Mouse (Mus musculus) kidney, adult 9 months (tissue): ENCODE measurements around the gene Zfp607b.
A peak's percentile ranks its signal among the peaks of the same experiment; 100 is the strongest.

Experiments used
- DNase-seq: peaks from one replicate; pipeline ENCODE4 v3.0.0; 2022

Zfp607b gene

GRCm38 (mm10) chr7:27688815-27689612, at the start of gene Zfp607b:
Zfp607b (plus strand) TSS chr7:27689340.
- peak; percentile 98 for DNase-seq

DNA sequence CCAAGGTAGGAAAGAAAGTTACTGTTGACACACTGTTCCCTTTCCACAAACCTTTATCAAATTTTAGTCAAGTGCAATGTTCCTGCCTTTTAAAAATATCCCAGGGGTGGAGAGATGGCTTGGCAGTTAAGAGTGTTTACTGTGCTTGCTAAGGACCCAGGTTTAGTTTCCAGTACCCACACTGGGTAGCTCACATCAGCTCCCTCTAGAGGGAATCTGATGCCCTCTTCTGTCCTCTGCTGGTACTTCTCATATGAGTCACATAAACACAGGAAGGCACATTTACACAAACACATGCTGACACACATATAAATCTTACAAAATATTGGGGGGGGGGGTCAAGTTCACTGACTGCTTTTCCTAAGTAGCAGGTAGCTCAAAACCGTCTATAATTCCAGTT, 44.7 kb upstream of the Zfp607b start:
- no peak for DNase-seq

GRCm38 (mm10) chr7:27646516-27646915, 42.6 kb upstream of the Zfp607b start:
- no peak for DNase-seq

- DNase-seq: no peak
Observed at GRCm38 (mm10) chr7:27647281-27648002, 41.7 kb upstream of the Zfp607b start.

GRCm38 (mm10) chr7:27649723-27650122, 39.4 kb upstream of the Zfp607b start:
- DNase-seq: no peak

GRCm38 (mm10) chr7:27650949-27651348, 38.2 kb upstream of the Zfp607b start:
- peak; percentile 81 for DNase-seq

- DNase-seq: no peak
Observed at GRCm38 (mm10) chr7:27653681-27654437, 35.3 kb upstream of the Zfp607b start, which contains the start of gene Ttc9b. Ttc9b (plus strand) TSS chr7:27653915.

- peak; percentile 47 for DNase-seq
Observed at GRCm38 (mm10) chr7:27654607-27655276, 34.4 kb upstream of the Zfp607b start.

GRCm38 (mm10) chr7:27655545-27655944, 33.6 kb upstream of the Zfp607b start:
- DNase-seq: no peak

DNA sequence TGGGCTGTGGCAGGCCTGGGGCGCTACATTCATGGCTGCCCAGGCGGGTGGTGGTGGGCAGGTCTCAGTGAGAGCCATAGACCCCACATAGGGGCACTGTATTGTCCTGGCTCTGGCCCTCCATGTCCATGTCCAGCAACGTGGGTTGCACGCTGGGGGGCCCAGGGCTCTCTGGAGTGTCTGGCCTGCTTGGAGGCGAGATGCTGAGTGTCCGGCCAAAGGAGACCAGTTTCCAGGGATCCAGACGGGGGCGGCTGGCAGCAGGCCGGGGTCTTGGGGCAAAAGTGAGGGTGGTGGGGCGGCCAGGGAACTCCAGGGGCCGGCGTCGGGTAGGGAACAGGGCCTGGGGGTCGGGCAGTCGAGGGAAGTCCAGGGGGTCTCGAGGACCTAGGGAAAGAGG, 32.5 kb upstream of the Zfp607b start:
- DNase-seq: no peak

DNA sequence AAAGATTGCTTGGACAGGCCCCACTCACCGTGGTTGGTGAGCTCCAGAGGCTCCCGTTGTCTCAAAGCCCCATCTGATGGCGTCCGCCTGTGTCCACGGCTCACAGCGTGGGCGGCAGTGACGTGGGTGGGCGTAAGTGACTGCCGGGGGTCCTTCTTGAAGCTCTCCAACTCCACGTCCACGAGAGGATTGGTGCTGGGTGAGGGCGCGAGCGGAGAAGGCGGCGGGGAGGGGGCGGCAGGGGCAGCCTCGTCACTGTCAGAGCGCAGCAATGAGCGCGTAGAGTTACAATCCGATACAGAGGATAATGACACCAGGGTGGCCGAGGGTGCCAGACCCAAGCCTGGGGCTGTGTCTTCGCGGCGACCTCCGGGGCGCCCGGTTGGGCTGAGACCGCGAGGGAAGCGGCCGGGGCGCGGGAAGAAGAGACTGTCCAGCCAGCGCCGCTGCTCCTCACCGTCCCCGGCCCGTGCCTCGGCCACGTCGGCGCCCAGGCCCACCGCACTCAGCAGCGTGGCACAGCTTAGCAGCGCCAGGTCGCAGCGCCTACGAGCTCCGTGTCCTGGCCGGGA, 31.2 kb upstream of the Zfp607b start:
- no peak for DNase-seq

DNA sequence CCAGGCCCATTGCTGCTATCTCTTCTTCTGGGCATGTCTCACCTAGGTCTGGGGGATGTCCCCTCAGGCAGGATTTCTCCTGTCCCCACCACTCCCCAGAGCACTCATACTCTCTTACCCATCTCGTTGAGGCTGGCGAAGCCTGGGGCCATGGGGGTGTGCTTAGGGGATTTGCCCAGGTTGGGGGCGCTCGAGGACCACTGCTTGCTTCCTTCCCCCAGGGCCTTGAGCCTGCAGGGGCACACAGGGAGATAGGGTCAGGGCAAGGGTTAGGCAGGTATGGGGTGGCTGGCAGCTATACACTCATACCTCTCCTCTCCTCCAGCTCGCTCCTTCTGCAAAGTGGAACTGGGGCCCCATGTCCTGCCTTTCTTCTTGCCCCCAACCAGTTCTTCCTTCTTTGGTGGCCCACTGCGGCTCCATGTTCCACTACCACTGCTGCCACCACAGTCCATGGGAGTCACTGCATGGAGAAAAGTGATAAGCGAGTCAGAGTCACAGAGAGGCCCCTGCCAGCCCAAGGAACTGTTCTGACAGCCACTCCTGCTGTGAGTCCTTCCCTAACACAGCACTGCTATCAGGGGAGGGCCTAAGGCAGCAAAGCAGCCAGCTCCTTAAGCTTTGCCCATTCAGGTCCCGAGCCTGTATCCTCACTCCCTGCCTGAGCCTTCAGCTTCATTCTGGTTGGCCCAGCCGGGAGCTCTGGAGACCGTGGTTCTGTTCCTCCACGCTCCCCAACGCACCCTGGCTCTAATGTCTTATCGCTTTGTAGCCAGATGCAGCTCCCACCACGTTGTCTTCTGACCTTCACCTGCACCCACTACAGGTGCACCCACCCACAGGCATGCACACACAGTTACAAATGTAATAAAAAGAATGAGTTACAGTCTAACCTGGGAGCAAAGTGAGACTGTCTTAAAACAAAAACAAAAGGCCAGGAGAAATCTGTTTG, 30.2 kb upstream of the Zfp607b start:
- no peak for DNase-seq

GRCm38 (mm10) chr7:27662038-27662437, 27.1 kb upstream of the Zfp607b start:
- no peak for DNase-seq

DNA sequence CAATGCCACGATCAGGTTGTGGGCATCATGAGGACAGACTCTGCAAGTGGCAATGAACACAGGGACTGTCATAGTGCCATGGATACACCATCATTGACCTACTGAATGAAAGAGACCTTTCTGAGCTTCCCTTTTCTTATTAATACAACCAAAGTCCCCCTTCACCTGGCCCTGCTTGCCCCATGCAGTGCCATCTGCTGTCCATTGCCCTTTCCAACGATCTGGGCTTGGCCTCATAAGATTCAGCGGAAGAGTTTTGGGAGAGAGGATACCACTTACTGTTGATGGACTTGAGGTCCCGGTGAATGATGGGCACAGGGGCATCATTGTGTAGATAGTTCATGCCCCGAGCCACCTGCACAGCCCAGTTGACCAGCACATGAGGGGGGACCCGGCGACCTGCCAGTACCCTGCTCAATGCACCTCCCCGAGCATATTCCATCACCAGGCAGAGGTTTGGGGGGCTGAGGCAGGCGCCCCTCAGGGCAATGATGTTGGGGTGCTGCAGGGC, 16.0 kb upstream of the Zfp607b start:
- no peak for DNase-seq

GRCm38 (mm10) chr7:27673575-27674131, 15.5 kb upstream of the Zfp607b start:
- no peak for DNase-seq

- no peak for DNase-seq
Observed at GRCm38 (mm10) chr7:27674195-27674521, 15.0 kb upstream of the Zfp607b start.

DNA sequence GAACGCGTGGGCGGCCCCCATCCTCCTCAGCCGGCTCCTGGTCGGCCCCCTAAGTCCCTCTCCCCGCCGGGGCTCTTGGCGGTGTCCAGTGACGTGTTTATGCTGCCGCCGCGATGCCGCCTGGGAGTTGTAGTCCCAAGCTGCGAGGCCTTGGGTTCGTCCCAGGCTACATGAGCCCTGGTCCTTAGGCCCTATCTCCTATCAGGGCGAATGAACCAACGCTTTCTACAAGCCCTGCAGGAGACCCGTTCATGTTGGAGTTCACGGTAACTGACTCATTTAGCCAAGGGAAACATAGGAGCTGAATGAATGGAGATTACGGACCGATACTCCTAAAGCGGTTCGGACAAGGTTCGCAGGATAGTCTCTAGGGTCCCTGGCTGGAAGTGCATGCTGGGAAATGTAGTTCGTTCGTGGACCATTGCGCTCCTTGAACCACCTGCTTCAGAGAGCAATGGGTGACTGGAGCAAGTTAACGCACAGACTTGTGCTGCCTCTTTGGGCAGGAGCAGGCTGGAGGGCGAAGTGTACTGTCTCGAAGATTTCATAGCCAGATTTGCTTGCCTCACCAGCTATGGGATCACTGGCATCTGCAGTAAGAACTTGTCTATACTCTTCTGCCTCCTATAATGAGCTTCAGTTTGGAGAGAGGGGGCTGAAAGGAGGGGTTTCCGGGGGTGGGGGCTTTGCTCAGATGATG, 14.5 kb upstream of the Zfp607b start, which contains the start of gene Map3k10:
Map3k10 (minus strand) TSS at position 77 of the 700 bp plus-strand sequence.
- DNase-seq: peak; percentile 93

DNA sequence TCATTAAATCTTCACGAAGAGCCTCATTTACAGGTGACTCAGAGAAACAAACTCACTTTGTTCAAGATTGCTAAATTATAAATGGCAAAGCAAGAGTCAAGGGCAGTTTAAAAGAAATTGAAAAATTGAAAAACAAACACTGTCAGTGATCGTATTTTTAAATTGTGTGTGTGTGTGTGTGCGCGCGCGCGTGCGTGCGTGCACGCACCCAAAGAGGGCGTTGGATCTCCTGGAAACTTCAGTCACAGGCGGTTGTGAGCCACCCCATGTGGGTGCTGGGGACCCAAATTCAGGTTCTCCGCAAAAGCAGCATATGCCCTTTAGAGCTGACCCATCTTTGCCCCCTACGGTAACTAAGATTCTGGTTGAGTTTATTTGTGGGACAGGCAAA, 13.9 kb upstream of the Zfp607b start:
- no peak for DNase-seq

- no peak for DNase-seq
Observed at GRCm38 (mm10) chr7:27683218-27683617, 5.9 kb upstream of the Zfp607b start.

DNA sequence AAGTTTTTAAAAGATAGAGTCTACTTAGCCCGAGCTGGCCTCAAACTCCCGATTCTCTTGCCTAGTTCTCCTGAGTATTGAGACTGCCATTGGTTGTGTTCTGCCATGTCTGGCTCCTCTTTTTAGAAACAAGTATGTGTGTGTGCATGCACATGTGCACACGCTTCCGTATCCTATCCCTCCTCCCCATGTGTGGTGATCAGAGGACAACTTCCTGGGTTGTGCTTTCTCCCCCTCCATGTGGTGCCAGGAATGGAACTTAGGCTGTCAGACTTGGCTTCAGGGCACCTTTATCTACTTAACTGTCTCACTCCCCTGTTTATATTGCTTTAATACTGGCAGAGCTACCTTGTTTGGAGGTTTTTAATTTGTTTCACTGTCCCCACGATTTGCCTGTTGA, 3.9 kb upstream of the Zfp607b start:
- DNase-seq: no peak
